Mouse (Mus musculus): ENCODE data around the gene AY074887. TPM values are rescaled to one million over a fixed set of nuclear protein-coding genes. Genes with fewer than 3 reads are reported as not detected.
"Not testable (repeated sequence)": the region's sequence is repeated elsewhere in the genome, so short reads cannot be mapped to it uniquely, and the experiment has no call there.

AY074887 gene
- polyA plus RNA-seq, 1 experiment from 2014 or later, result 0.66 TPM

- Histone ChIP-seq H3K4me1 (ENCODE audit: control insufficient read depth, insufficient read depth, low read length) (no peaks in the 10 kb centered on the region), H3K27me3 (replicated peaks; ENCODE audit: control insufficient read depth, insufficient read depth, low read length) (no peaks in the 10 kb centered on the region), H3K9ac (ENCODE audit: low read depth, low read length) (no peak overlapping the region), H3K4me3 (ENCODE audit: low read length) (no peak overlapping the region), H3K9me3 (ENCODE audit: control insufficient read depth, low read length) (no peaks in the 10 kb centered on the region), H3K36me3 (ENCODE audit: control insufficient read depth, insufficient read depth, low read length) (peaks cover 9% of the 10 kb centered on the region; the same call in 1 of the 2 replicates), H3K27ac (ENCODE audit: low read length) (no peak overlapping the region), H3K4me2 (ENCODE audit: low read depth, low read length) (no peak overlapping the region)
- WGBS, result 92% methylated on average over 4 of the region's 4 CpGs
- ATAC-seq, result no peak
Observed at GRCm38 (mm10) chr9:54961059-54961458, 10.3 kb upstream of the AY074887 start.

DNA sequence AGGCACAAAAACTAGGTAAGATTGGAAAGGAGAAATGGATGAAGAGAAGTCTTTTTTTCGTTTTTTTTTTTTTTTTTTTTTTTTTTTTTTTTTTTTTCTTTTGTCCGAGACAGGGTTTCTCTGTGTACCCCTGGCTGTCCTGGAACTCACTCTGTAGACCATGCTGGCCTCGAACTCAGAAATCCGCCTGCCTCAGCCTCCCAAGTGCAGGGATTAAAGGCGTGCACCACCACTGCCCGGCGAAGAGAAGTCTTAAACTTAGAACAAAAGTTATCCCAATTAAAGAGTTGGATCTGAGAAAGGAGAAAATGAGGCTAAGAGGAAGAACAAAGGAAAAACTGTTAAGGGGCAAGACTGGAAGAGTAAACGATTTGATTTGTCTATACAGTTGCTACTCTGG, 636 bp downstream of the AY074887 start:
- Histone ChIP-seq H3K4me2 (ENCODE audit: low read depth, low read length) (peak overlapping the region; percentile 51), H3K4me3 (ENCODE audit: low read length) (peak overlapping the region; percentile 82), H3K27ac (ENCODE audit: low read length) (peak overlapping the region; percentile 72), H3K9ac (ENCODE audit: low read depth, low read length) (peak overlapping the region; percentile 87; the same call in 1 of the 2 replicates)
- H3K9me3 ChIP-seq (ENCODE audit: control insufficient read depth, low read length); H3K36me3 ChIP-seq (ENCODE audit: control insufficient read depth, insufficient read depth, low read length); H3K4me1 ChIP-seq (ENCODE audit: control insufficient read depth, insufficient read depth, low read length); H3K27me3 ChIP-seq (replicated peaks; ENCODE audit: control insufficient read depth, insufficient read depth, low read length): not testable (repeated sequence)
- WGBS, result 42% methylated on average over 8 of the region's 8 CpGs
- ATAC-seq, result peak; percentile 36; the same call in 1 of the 2 replicates

DNA sequence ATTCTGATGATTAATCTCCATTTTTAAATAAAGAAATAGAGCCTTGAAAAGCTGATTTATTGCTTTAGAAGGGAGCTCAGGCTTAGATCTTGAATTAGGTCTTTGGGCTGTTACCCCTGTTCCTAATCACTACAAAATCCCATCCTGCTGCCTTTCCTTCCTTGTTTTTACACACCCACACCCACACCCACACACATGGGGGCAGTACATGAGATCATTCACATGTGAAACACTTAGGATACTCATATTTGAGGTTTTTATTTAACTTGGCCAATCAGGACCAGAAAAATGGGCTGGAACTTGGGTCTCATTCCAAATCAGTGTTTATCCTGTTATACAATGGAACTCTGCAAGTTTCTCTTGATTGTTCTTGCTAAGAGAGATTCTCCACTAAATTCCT, 1.3 kb downstream of the AY074887 start:
- Histone ChIP-seq H3K9ac (ENCODE audit: low read depth, low read length) (no peak overlapping the region), H3K27me3 (replicated peaks; ENCODE audit: control insufficient read depth, insufficient read depth, low read length) (no peaks in the 10 kb centered on the region), H3K9me3 (ENCODE audit: control insufficient read depth, low read length) (no peaks in the 10 kb centered on the region), H3K36me3 (ENCODE audit: control insufficient read depth, insufficient read depth, low read length) (peaks cover 3% of the 10 kb centered on the region; the same call in 1 of the 2 replicates), H3K4me3 (ENCODE audit: low read length) (no peak overlapping the region), H3K4me2 (ENCODE audit: low read depth, low read length) (no peak overlapping the region), H3K27ac (ENCODE audit: low read length) (no peak overlapping the region), H3K4me1 (ENCODE audit: control insufficient read depth, insufficient read depth, low read length) (peaks cover 7% of the 10 kb centered on the region; the same call in 1 of the 2 replicates)
- no peak for ATAC-seq

DNA sequence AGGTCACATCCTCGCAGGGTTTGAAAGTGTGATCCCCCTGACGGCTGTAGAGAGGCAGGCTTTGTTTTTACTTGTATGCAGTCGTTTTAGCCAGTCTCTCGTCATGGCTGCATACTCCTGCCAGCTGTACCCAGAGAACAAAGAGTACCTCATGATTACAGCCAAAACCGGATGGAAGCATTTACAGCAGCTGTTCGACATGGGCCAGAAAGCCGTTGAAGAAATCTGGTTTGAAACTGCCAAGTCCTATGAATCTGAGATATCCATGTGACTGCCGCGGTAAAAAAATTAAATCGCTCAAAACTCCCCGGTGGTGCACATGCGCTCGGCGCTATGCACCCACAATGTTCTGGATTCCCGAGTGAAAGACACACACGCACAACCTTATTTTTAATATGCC, 4.5 kb downstream of the AY074887 start:
- H3K36me3 ChIP-seq (ENCODE audit: control insufficient read depth, insufficient read depth, low read length), result no peaks in the 10 kb centered on the region
- H3K4me3 ChIP-seq (ENCODE audit: low read length), result no peak overlapping the region
- H3K27me3 ChIP-seq (replicated peaks; ENCODE audit: control insufficient read depth, insufficient read depth, low read length), result no peaks in the 10 kb centered on the region
- H3K9ac ChIP-seq (ENCODE audit: low read depth, low read length), result no peak overlapping the region
- no peak overlapping the region for H3K27ac ChIP-seq (ENCODE audit: low read length)
- ATAC-seq, result no peak
- H3K4me2 ChIP-seq (ENCODE audit: low read depth, low read length), result no peak overlapping the region
- no peaks in the 10 kb centered on the region for H3K9me3 ChIP-seq (ENCODE audit: control insufficient read depth, low read length)
- H3K4me1 ChIP-seq (ENCODE audit: control insufficient read depth, insufficient read depth, low read length), result peaks cover under 1% of the 10 kb centered on the region; the same call in 1 of the 2 replicates
- WGBS, result 73% methylated on average over 16 of the region's 16 CpGs

- no peaks in the 10 kb centered on the region for H3K9me3 ChIP-seq (ENCODE audit: control insufficient read depth, low read length)
- H3K9ac ChIP-seq (ENCODE audit: low read depth, low read length), result no peak overlapping the region
- 69% methylated on average over 2 of the region's 2 CpGs for WGBS
- H3K27ac ChIP-seq (ENCODE audit: low read length), result no peak overlapping the region
- no peaks in the 10 kb centered on the region for H3K4me1 ChIP-seq (ENCODE audit: control insufficient read depth, insufficient read depth, low read length)
- no peaks in the 10 kb centered on the region for H3K36me3 ChIP-seq (ENCODE audit: control insufficient read depth, insufficient read depth, low read length)
- H3K4me3 ChIP-seq (ENCODE audit: low read length), result no peak overlapping the region
- H3K27me3 ChIP-seq (replicated peaks; ENCODE audit: control insufficient read depth, insufficient read depth, low read length), result no peaks in the 10 kb centered on the region
- no peak overlapping the region for H3K4me2 ChIP-seq (ENCODE audit: low read depth, low read length)
- ATAC-seq, result no peak
Observed at GRCm38 (mm10) chr9:54944467-54944866, 6.3 kb downstream of the AY074887 start.

DNA sequence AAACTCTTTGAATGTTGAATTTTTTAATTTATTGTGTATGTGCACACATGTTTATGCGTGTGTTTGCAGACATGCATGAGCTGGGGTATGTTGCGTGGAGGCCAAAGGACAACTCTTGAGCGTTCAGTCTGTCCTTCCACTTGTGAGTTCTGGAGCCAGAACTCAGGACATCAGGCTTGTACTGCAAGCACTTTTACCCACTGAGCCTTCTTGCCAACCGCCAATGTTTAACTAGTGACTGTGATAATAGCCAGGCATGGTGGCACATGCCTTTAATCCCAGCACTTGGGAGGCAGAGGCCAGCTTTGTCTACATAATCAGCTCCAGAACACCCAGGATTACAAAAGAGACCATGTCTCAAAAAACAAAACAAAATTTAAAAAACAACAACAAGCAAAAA, 8.7 kb downstream of the AY074887 start:
- H3K4me2 ChIP-seq (ENCODE audit: low read depth, low read length), result no peak overlapping the region
- WGBS, result 89% methylated on average over 4 of the region's 4 CpGs
- no peaks in the 10 kb centered on the region for H3K9me3 ChIP-seq (ENCODE audit: control insufficient read depth, low read length)
- H3K27ac ChIP-seq (ENCODE audit: low read length), result no peak overlapping the region
- no peak overlapping the region for H3K4me3 ChIP-seq (ENCODE audit: low read length)
- no peak for ATAC-seq
- H3K27me3 ChIP-seq (replicated peaks; ENCODE audit: control insufficient read depth, insufficient read depth, low read length), result no peaks in the 10 kb centered on the region
- H3K36me3 ChIP-seq (ENCODE audit: control insufficient read depth, insufficient read depth, low read length), result no peaks in the 10 kb centered on the region
- no peak overlapping the region for H3K9ac ChIP-seq (ENCODE audit: low read depth, low read length)
- H3K4me1 ChIP-seq (ENCODE audit: control insufficient read depth, insufficient read depth, low read length), result no peaks in the 10 kb centered on the region

- no peaks in the 10 kb centered on the region for H3K27me3 ChIP-seq (replicated peaks; ENCODE audit: control insufficient read depth, insufficient read depth, low read length)
- no peaks in the 10 kb centered on the region for H3K9me3 ChIP-seq (ENCODE audit: control insufficient read depth, low read length)
- H3K4me2 ChIP-seq (ENCODE audit: low read depth, low read length), result no peak overlapping the region
- H3K9ac ChIP-seq (ENCODE audit: low read depth, low read length), result no peak overlapping the region
- ATAC-seq, result no peak
- 70% methylated on average over 2 of the region's 2 CpGs for WGBS
- no peaks in the 10 kb centered on the region for H3K4me1 ChIP-seq (ENCODE audit: control insufficient read depth, insufficient read depth, low read length)
- H3K36me3 ChIP-seq (ENCODE audit: control insufficient read depth, insufficient read depth, low read length), result no peaks in the 10 kb centered on the region
- no peak overlapping the region for H3K4me3 ChIP-seq (ENCODE audit: low read length)
- no peak overlapping the region for H3K27ac ChIP-seq (ENCODE audit: low read length)
Observed at GRCm38 (mm10) chr9:54932379-54932778, 18.4 kb downstream of the AY074887 start.

GRCm38 (mm10) chr9:54931765-54932164, 19.0 kb downstream of the AY074887 start:
- 18% methylated on average over 1 of the region's 1 CpGs for WGBS
- Histone ChIP-seq H3K27me3 (replicated peaks; ENCODE audit: control insufficient read depth, insufficient read depth, low read length) (no peaks in the 10 kb centered on the region), H3K4me3 (ENCODE audit: low read length) (no peak overlapping the region), H3K36me3 (ENCODE audit: control insufficient read depth, insufficient read depth, low read length) (no peaks in the 10 kb centered on the region), H3K9ac (ENCODE audit: low read depth, low read length) (no peak overlapping the region), H3K4me1 (ENCODE audit: control insufficient read depth, insufficient read depth, low read length) (no peaks in the 10 kb centered on the region), H3K27ac (ENCODE audit: low read length) (no peak overlapping the region), H3K9me3 (ENCODE audit: control insufficient read depth, low read length) (no peaks in the 10 kb centered on the region), H3K4me2 (ENCODE audit: low read depth, low read length) (no peak overlapping the region)
- no peak for ATAC-seq

DNA sequence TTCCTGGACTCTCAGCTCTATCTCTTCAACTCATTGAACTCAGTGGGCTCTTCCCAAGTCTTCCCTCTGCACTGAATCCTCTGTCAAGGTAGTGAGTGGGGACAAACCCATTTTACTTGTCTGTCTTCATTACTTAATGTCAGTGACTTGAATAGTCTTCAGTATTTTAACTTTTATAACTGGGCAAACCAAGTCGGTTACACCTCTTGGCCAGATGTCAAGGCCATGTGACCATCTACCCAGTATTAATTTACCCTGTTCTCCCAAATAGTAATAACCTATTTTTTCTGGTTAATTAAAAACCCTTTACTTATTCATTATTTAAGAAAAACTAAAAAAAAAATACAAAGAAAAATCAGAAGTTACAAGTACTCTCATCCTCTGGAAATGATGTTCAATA, 20.1 kb downstream of the AY074887 start:
- H3K36me3 ChIP-seq (ENCODE audit: control insufficient read depth, insufficient read depth, low read length), result no peaks in the 10 kb centered on the region
- no peaks in the 10 kb centered on the region for H3K27me3 ChIP-seq (replicated peaks; ENCODE audit: control insufficient read depth, insufficient read depth, low read length)
- no peak overlapping the region for H3K27ac ChIP-seq (ENCODE audit: low read length)
- WGBS, result 90% methylated on average over 1 of the region's 1 CpGs
- H3K4me3 ChIP-seq (ENCODE audit: low read length), result no peak overlapping the region
- no peak for ATAC-seq
- no peak overlapping the region for H3K4me2 ChIP-seq (ENCODE audit: low read depth, low read length)
- no peak overlapping the region for H3K9ac ChIP-seq (ENCODE audit: low read depth, low read length)
- H3K9me3 ChIP-seq (ENCODE audit: control insufficient read depth, low read length), result no peaks in the 10 kb centered on the region
- no peaks in the 10 kb centered on the region for H3K4me1 ChIP-seq (ENCODE audit: control insufficient read depth, insufficient read depth, low read length)

DNA sequence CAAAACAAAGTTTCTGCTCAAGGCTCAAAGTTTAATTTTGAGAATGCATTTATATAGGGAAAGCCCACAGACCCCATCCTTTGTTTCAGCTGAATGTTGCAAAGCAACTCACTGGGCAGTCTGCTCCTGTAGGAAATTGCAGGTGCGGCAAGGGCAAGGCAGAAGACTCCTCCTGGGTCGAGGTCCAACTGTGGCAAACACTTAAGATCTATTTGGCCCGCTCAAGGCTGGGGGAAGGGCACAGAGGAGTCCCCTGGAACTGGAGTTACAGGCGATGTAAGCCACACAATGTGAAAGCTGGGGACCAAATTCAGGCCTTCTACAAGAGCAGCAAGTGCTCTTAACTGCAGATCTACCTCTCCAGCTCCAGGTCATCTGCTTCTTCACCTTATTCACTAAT, 30.9 kb downstream of the AY074887 start:
- H3K27ac ChIP-seq (ENCODE audit: low read length), result no peak overlapping the region
- H3K9me3 ChIP-seq (ENCODE audit: control insufficient read depth, low read length), result no peaks in the 10 kb centered on the region
- H3K9ac ChIP-seq (ENCODE audit: low read depth, low read length), result no peak overlapping the region
- no peak overlapping the region for H3K4me3 ChIP-seq (ENCODE audit: low read length)
- H3K36me3 ChIP-seq (ENCODE audit: control insufficient read depth, insufficient read depth, low read length), result no peaks in the 10 kb centered on the region; the same call in 1 of the 2 replicates
- no peak for ATAC-seq
- H3K27me3 ChIP-seq (replicated peaks; ENCODE audit: control insufficient read depth, insufficient read depth, low read length), result no peaks in the 10 kb centered on the region
- 52% methylated on average over 4 of the region's 4 CpGs for WGBS
- H3K4me1 ChIP-seq (ENCODE audit: control insufficient read depth, insufficient read depth, low read length), result no peaks in the 10 kb centered on the region
- H3K4me2 ChIP-seq (ENCODE audit: low read depth, low read length), result no peak overlapping the region
